Mouse (Mus musculus) hindbrain, postnatal 0 days (tissue): ENCODE data around the gene Zfp36l1. TPM values are rescaled to one million over a fixed set of nuclear protein-coding genes. Genes with fewer than 3 reads are reported as not detected.

Source experiments
- ATAC-seq: fragments of 200-750 bp; cut with Nextera tagmentation; 2 replicates; pipeline ENCODE4 v1.8.0; 2017; ENCODE audit warnings: mild to moderate bottlenecking, moderate TSS enrichment, moderate library complexity
- DNase-seq: peaks from one replicate; pipeline ENCODE4 v3.0.0-alpha.2; 2015; ENCODE audit warnings: low spot score
- H3K27ac ChIP-seq: fragments of 300-500 bp; sonication (generic); 2 replicates; pipeline ENCODE4 v1.5.1; 2014; ENCODE audit warnings: mild to moderate bottlenecking
- H3K27me3 ChIP-seq: fragments of 300-500 bp; sonication (generic); 2 replicates; pipeline ENCODE4 v1.6.1; 2014; ENCODE audit warnings: low read length, mixed read lengths; ENCODE audit not compliant: insufficient read depth
- H3K36me3 ChIP-seq: fragments of 300-500 bp; sonication (generic); 2 replicates; pipeline ENCODE4 v1.6.1; 2014; ENCODE audit warnings: low read length, mixed read lengths; ENCODE audit not compliant: insufficient read depth
- H3K4me1 ChIP-seq: fragments of 300-500 bp; sonication (generic); 2 replicates; pipeline ENCODE4 v1.6.1; 2014; ENCODE audit warnings: antibody characterized with exemption, low read length, mixed read lengths; ENCODE audit not compliant: insufficient read depth
- H3K4me2 ChIP-seq: fragments of 300-500 bp; sonication (generic); 2 replicates; pipeline ENCODE4 v1.6.1; 2014; ENCODE audit warnings: low read depth, mild to moderate bottlenecking, low read length, moderate library complexity, mixed read lengths
- H3K4me3 ChIP-seq: fragments of 300-500 bp; sonication (generic); 2 replicates; pipeline ENCODE4 v1.5.1; 2014; ENCODE audit warnings: low read length
- H3K9ac ChIP-seq: fragments of 300-500 bp; sonication (generic); replicated peaks from 2 replicates; pipeline ENCODE4 v1.6.1; 2014; ENCODE audit warnings: mild to moderate bottlenecking, low read length, moderate library complexity, mixed read lengths
- H3K9me3 ChIP-seq: fragments of 300-500 bp; sonication (generic); 2 replicates; pipeline ENCODE4 v1.6.1; 2016; ENCODE audit warnings: low read length, mixed read lengths
- CTCF ChIP-seq: IDR thresholded peaks from 2 replicates; pipeline ENCODE4 v1.5.1; 2016; ENCODE audit warnings: antibody characterized with exemption, control low read depth, low read depth
- WGBS: fragments of 180-500 bp; shearing (Covaris S2); extraction: QIAGEN DNeasy Blood & Tissue Kit; methylation state at CpG from one replicate; pipeline ENCODE4 v1.1.7; 2014; 5-methylcytosine and 5-hydroxymethylcytosine counted together
- polyA plus RNA-seq: library from polyadenylated mRNA; unstranded; fragments of >200 nt; fragmentation: Nextera tagmentation; extraction: Ambion mirVana; gene quantifications from 2 replicates; pipeline ENCODE4 v1.2.1, GENCODE M21; 2015
- total RNA-seq: library from RNA; depleted of rRNA; stranded (reverse); fragments of >200 nt; gene quantifications from 2 replicates; pipeline ENCODE4 v1.2.3, GENCODE M21; 2014

Zfp36l1 gene
- total and polyA plus RNA-seq, 2 experiments from 2014 or later, result 61.8 to 65.9 TPM

GRCm38 (mm10) chr12:80124211-80124610, 11.4 kb upstream of the Zfp36l1 start:
- TF ChIP-seq CTCF, result no peak
- ATAC-seq (no peak), DNase-seq (no peak)
- Histone ChIP-seq H3K27ac (peak overlapping the region; percentile 29; the same call in 1 of the 2 replicates), H3K9me3 (no peaks in the 10 kb centered on the region), H3K9ac (no peak overlapping the region), H3K4me1 (peaks cover 15% of the 10 kb centered on the region), H3K27me3 (no peaks in the 10 kb centered on the region), H3K4me2 (no peak overlapping the region), H3K36me3 (no peaks in the 10 kb centered on the region), H3K4me3 (no peak overlapping the region)
- 56% methylated on average over 3 of the region's 3 CpGs for WGBS

DNA sequence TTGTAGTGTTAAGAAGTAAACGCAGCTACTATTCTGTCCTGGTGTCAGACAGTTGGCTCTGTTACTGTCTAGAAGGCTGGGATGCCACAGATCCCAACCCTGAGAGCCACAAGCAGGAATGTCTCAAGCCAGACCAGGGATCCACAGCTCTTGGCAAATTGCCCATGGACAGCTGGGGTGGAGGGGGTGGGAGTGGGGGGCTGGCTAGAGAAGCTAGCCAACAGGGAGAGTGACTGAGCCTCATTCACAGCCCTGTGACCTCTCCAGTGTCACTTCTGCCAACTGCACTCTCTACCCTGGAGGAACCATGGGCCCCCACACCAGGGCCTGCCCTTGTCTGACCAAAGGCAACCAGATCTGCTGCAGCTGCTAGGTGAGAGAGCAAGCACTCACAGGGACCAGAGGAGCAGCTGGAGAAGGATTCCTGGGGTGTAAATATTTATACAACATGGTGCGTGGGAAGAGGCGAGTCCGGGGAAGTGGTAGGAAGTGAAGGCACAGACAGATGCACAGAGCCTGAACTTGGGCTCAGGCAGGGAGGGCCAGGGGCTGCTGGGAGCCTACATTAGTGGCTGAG, 10.5 kb upstream of the Zfp36l1 start:
- Histone ChIP-seq H3K4me2 (no peak overlapping the region), H3K36me3 (no peaks in the 10 kb centered on the region), H3K4me3 (no peak overlapping the region), H3K27me3 (no peaks in the 10 kb centered on the region), H3K9me3 (no peaks in the 10 kb centered on the region), H3K4me1 (peaks cover 15% of the 10 kb centered on the region), H3K9ac (no peak overlapping the region), H3K27ac (peak overlapping the region; percentile 29)
- DNase-seq, result peak; percentile 72
- WGBS, result 20% methylated on average over 4 of the region's 4 CpGs
- TF ChIP-seq CTCF, result no peak
- ATAC-seq, result peak; percentile 81

DNA sequence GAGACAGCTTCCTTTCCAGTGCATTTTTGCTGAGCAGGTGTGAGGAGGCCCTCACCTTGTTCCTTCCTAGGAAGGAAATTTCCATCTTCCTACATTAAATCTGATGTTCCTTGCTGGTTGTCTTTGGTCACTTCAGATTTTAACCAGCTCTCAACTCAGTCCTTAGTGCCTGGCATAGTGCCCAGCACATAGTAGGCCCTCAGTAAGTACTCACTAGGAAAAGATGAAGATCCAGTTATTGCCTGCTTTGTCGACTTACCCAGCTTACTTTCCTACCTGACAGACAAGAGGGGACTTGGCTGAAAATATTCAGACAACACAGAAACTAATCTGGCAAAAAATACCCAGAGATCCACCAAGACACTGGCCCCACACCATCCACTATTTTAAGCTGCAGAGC, 8.6 kb upstream of the Zfp36l1 start:
- H3K9me3 ChIP-seq, result no peaks in the 10 kb centered on the region
- no peak overlapping the region for H3K27ac ChIP-seq
- H3K4me2 ChIP-seq, result no peak overlapping the region
- H3K4me3 ChIP-seq, result no peak overlapping the region
- H3K27me3 ChIP-seq, result no peaks in the 10 kb centered on the region
- 91% methylated on average over 1 of the region's 1 CpGs for WGBS
- no peak for TF ChIP-seq CTCF
- no peaks in the 10 kb centered on the region for H3K36me3 ChIP-seq
- DNase-seq (no peak), ATAC-seq (no peak)
- H3K9ac ChIP-seq, result no peak overlapping the region
- H3K4me1 ChIP-seq, result peaks cover 15% of the 10 kb centered on the region

DNA sequence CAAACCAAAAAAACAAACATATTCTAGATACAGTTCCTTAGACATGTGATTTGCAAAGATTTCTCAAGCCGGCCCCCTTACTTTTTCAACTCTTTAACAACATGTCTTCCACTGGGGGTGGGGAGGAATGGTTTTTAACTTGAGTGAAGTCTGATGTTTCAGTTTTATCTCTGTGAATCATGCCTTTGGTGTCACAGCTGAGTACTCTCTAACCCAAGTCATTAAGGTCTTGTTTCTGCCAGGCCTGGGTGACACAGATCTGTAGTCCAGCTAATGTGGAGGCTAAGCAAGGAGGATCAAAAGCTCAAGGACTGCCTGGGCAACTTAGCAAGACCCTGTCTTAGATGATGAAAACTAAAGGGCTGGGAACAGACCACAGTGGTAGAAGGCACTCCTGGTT, 5.8 kb upstream of the Zfp36l1 start:
- H3K27me3 ChIP-seq, result no peaks in the 10 kb centered on the region
- H3K4me2 ChIP-seq, result no peak overlapping the region
- ATAC-seq (no peak), DNase-seq (no peak)
- no peaks in the 10 kb centered on the region for H3K36me3 ChIP-seq
- TF ChIP-seq CTCF, result no peak
- no peak overlapping the region for H3K27ac ChIP-seq
- H3K9me3 ChIP-seq, result no peaks in the 10 kb centered on the region
- WGBS, result 94% methylated on average over 1 of the region's 1 CpGs
- peaks cover 15% of the 10 kb centered on the region for H3K4me1 ChIP-seq
- no peak overlapping the region for H3K4me3 ChIP-seq
- no peak overlapping the region for H3K9ac ChIP-seq

- Histone ChIP-seq H3K36me3 (no peaks in the 10 kb centered on the region), H3K4me3 (peak overlapping the region; percentile 79), H3K27me3 (peaks cover 7% of the 10 kb centered on the region; the same call in 1 of the 2 replicates), H3K4me1 (peaks cover 7% of the 10 kb centered on the region; the same call in 1 of the 2 replicates), H3K9me3 (no peaks in the 10 kb centered on the region), H3K4me2 (peak overlapping the region; percentile 98), H3K9ac (peak overlapping the region; percentile 85), H3K27ac (peak overlapping the region; percentile 91)
- ATAC-seq, result no peak
- WGBS, result 28% methylated on average over 18 of the region's 18 CpGs
- TF ChIP-seq CTCF, result no peak
- no peak for DNase-seq
Observed at GRCm38 (mm10) chr12:80116206-80117112, 3.6 kb upstream of the Zfp36l1 start.

DNA sequence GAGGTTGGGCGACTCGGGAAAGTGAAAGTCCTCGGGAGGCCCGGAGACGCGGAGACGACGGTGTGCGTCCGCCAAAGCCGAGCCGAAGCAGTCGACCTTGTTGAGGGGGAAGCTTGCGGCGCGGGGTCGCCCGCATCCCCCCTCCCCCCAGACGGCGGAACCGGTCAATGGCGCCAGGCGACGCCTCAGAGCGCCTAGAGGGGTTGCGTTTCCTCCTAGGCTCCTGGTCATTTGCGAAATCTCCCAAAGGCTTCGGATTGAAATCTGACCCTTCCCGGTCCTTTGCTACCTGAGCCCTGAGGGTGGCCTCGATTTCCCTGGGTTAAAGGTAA, 3.0 kb upstream of the Zfp36l1 start:
- Histone ChIP-seq H3K4me2 (peak overlapping the region; percentile 98), H3K9ac (peak overlapping the region; percentile 85), H3K4me3 (peak overlapping the region; percentile 79), H3K9me3 (no peaks in the 10 kb centered on the region), H3K27me3 (peaks cover 7% of the 10 kb centered on the region; the same call in 1 of the 2 replicates), H3K36me3 (no peaks in the 10 kb centered on the region), H3K4me1 (peaks cover 7% of the 10 kb centered on the region; the same call in 1 of the 2 replicates), H3K27ac (peak overlapping the region; percentile 91)
- WGBS, result under 1% methylated on average over 30 of the region's 30 CpGs
- no peak for TF ChIP-seq CTCF
- DNase-seq (no peak), ATAC-seq (no peak; the same call in 1 of the 2 replicates)
